Mouse (Mus musculus) heart, postnatal 36 days (tissue): ENCODE data around the gene Nt5c2. TPM values are rescaled to one million over a fixed set of nuclear protein-coding genes. Genes with fewer than 3 reads are reported as not detected.

Experiments
- DNase-seq, 2 experiments: peaks; one replicate each; pipeline ENCODE4 v3.0.0; 2021 to 2022
- intact Hi-C: fragments of 180-260 bp; cut with DNase I; formaldehyde crosslinking; loops from one replicate; pipeline ENCODE4 v1.15.1; 2025
- total RNA-seq, 2 experiments: library from RNA; stranded (reverse); gene quantifications; 2 replicates each; pipeline ENCODE4 v1.2.3; 2021

Gene Nt5c2
- total RNA-seq, 2 experiments from 2014 or later, result 59.6 to 61.2 TPM

GRCm38 (mm10) chr19:46937173-46937572, 77.8 kb downstream of the Nt5c2 start:
- peak in 1 of 2 experiments; percentile 45 for DNase-seq
- intact Hi-C loops, result no loop called here

GRCm38 (mm10) chr19:46934025-46934424, 80.9 kb downstream of the Nt5c2 start:
- intact Hi-C loops, result no loop called here
- no peak for DNase-seq

GRCm38 (mm10) chr19:46932608-46933007, 82.3 kb downstream of the Nt5c2 start:
- intact Hi-C loops, result no loop called here

GRCm38 (mm10) chr19:46930026-46930425, 84.9 kb downstream of the Nt5c2 start:
- intact Hi-C loops, result no loop called here
- DNase-seq, result no peak

More at GRCm38 (mm10) chr19:46932608-46933007, 82.3 kb downstream of the Nt5c2 start:
- no peak for DNase-seq

- intact Hi-C loops, result no loop called here
- peak; percentile 83 to 85 for DNase-seq
Observed at GRCm38 (mm10) chr19:46929044-46929587, 85.8 kb downstream of the Nt5c2 start.

GRCm38 (mm10) chr19:46928136-46928535, 86.8 kb downstream of the Nt5c2 start:
- DNase-seq, result no peak
- intact Hi-C loops, result no loop called here

GRCm38 (mm10) chr19:46926951-46927350, 88.0 kb downstream of the Nt5c2 start:
- intact Hi-C loops, result no loop called here

GRCm38 (mm10) chr19:46926357-46926756, 88.6 kb downstream of the Nt5c2 start:
- no peak for DNase-seq
- intact Hi-C loops, result no loop called here

More at GRCm38 (mm10) chr19:46926951-46927350, 88.0 kb downstream of the Nt5c2 start:
- DNase-seq, result no peak

GRCm38 (mm10) chr19:46920571-46920970, 94.4 kb downstream of the Nt5c2 start:
- no peak for DNase-seq
- intact Hi-C loops, result no loop called here

- no peak for DNase-seq
- intact Hi-C loops, result no loop called here
Observed at GRCm38 (mm10) chr19:46915406-46916080, 99.4 kb downstream of the Nt5c2 start.

- intact Hi-C loops, result no loop called here
Observed at GRCm38 (mm10) chr19:46913626-46914025, 101.3 kb downstream of the Nt5c2 start.

GRCm38 (mm10) chr19:46911492-46911891, 103.5 kb downstream of the Nt5c2 start:
- intact Hi-C loops, result no loop called here
- no peak for DNase-seq

More at GRCm38 (mm10) chr19:46913626-46914025, 101.3 kb downstream of the Nt5c2 start:
- no peak for DNase-seq

GRCm38 (mm10) chr19:46908977-46909376, 106.0 kb downstream of the Nt5c2 start:
- peak in 1 of 2 experiments; percentile 65 for DNase-seq
- intact Hi-C loops, result no loop called here

GRCm38 (mm10) chr19:46908207-46908606, 106.7 kb downstream of the Nt5c2 start:
- intact Hi-C loops, result no loop called here

GRCm38 (mm10) chr19:46905971-46906370, 109.0 kb downstream of the Nt5c2 start:
- intact Hi-C loops, result no loop called here
- DNase-seq, result no peak

More at GRCm38 (mm10) chr19:46908207-46908606, 106.7 kb downstream of the Nt5c2 start:
- DNase-seq, result no peak

- intact Hi-C loops, result no loop called here
- DNase-seq, result no peak
Observed at GRCm38 (mm10) chr19:46905383-46905782, 109.6 kb downstream of the Nt5c2 start.

- intact Hi-C loops, result no loop called here
- DNase-seq, result no peak
Observed at GRCm38 (mm10) chr19:46904907-46905306, 110.0 kb downstream of the Nt5c2 start.

- intact Hi-C loops, result no loop called here
- DNase-seq, result no peak
Observed at GRCm38 (mm10) chr19:46903379-46903778, 111.6 kb downstream of the Nt5c2 start.

- DNase-seq, result peak in 1 of 2 experiments; percentile 50
- intact Hi-C loops, result no loop called here
Observed at GRCm38 (mm10) chr19:46901323-46901722, 113.6 kb downstream of the Nt5c2 start.

GRCm38 (mm10) chr19:46900786-46901185, 114.2 kb downstream of the Nt5c2 start:
- no peak for DNase-seq
- intact Hi-C loops, result no loop called here

GRCm38 (mm10) chr19:46899871-46900270, 115.1 kb downstream of the Nt5c2 start:
- DNase-seq, result no peak
- intact Hi-C loops, result no loop called here

- peak; percentile 35 to 42 for DNase-seq
- intact Hi-C loops, result no loop called here
Observed at GRCm38 (mm10) chr19:46899306-46899705, 115.6 kb downstream of the Nt5c2 start.
